Mouse (Mus musculus) frontal cortex, postnatal 25 days (tissue): Measurements from ENCODE around the gene Ssrp1.

Experiments
- DNase-seq, 2 experiments: peaks; one replicate each; pipeline ENCODE4 v3.0.0; 2022; ENCODE audit warnings: low spot score in 2 of 2

Gene Ssrp1

GRCm38 (mm10) chr2:85073751-85074150 is 36.7 kb downstream of the Ssrp1 start:
- DNase-seq: no peak

GRCm38 (mm10) chr2:85088716-85089646 is 51.9 kb downstream of the Ssrp1 start:
- DNase-seq: no peak

GRCm38 (mm10) chr2:85091325-85091724 is 54.3 kb downstream of the Ssrp1 start:
- DNase-seq: no peak

GRCm38 (mm10) chr2:85093376-85093775 is 56.3 kb downstream of the Ssrp1 start:
- DNase-seq: no peak

- DNase-seq: no peak
These were observed 58.9 kb downstream of the Ssrp1 start for GRCm38 (mm10) chr2:85095906-85096305.
